Mouse (Mus musculus): Measurements from ENCODE around the gene Ccdc126.

- TF ChIP-seq CTCF (IDR thresholded peaks at IDR 0.05; ENCODE audit: control insufficient read depth, insufficient read depth, insufficient replicate concordance, low read depth, low read length) (no peak), POLR2A (IDR thresholded peaks at IDR 0.05; ENCODE audit: control insufficient read depth, low read depth, low read length) (peak; percentile 85)
These were observed 48.3 kb downstream of the Ccdc126 start, which contains the start of gene Fam221a for GRCm38 (mm10) chr6:49367159-49368054.

Measured in testis, adult 2 months (tissue).